Mouse (Mus musculus) left cerebral cortex, postnatal 4 days (tissue): ENCODE data around the gene Rflnb. TPM values are rescaled to one million over a fixed set of nuclear protein-coding genes. Genes with fewer than 3 reads are reported as not detected.

Source experiments
- DNase-seq: peaks from one replicate; pipeline ENCODE4 v3.0.0-alpha.2; 2022
- intact Hi-C: fragments of 180-260 bp; cut with DNase I; formaldehyde crosslinking; loops from one replicate; pipeline ENCODE4 v1.15.1; 2025
- total RNA-seq, 2 experiments: library from RNA; stranded (reverse); gene quantifications; 2 replicates each; pipeline ENCODE4 v1.2.3; 2021

The Rflnb gene
- total RNA-seq, 2 experiments from 2014 or later, result 28.7 to 28.9 TPM

GRCm38 (mm10) chr11:75992481-75992880 is 35.1 kb downstream of the Rflnb start:
- intact Hi-C loops, result no loop called here
- DNase-seq, result no peak

- intact Hi-C loops, result no loop called here
- DNase-seq, result no peak
These were observed 35.7 kb downstream of the Rflnb start for GRCm38 (mm10) chr11:75991911-75992310.

GRCm38 (mm10) chr11:75990965-75991835 is 36.4 kb downstream of the Rflnb start:
- DNase-seq, result no peak
- intact Hi-C loops, result no loop called here

GRCm38 (mm10) chr11:75985948-75986347 is 41.6 kb downstream of the Rflnb start:
- DNase-seq, result no peak
- intact Hi-C loops, result no loop called here

- DNase-seq, result no peak
- intact Hi-C loops, result no loop called here
These were observed 43.0 kb downstream of the Rflnb start for GRCm38 (mm10) chr11:75984581-75984980.

GRCm38 (mm10) chr11:75983194-75983593 is 44.4 kb downstream of the Rflnb start:
- DNase-seq, result no peak
- intact Hi-C loops, result no loop called here

GRCm38 (mm10) chr11:75980413-75980812 is 47.2 kb downstream of the Rflnb start:
- intact Hi-C loops, result no loop called here
- no peak for DNase-seq

GRCm38 (mm10) chr11:75978051-75978450 is 49.5 kb downstream of the Rflnb start:
- intact Hi-C loops, result no loop called here
- no peak for DNase-seq

GRCm38 (mm10) chr11:75976748-75977147 is 50.8 kb downstream of the Rflnb start:
- intact Hi-C loops, result no loop called here

GRCm38 (mm10) chr11:75973988-75974387 is 53.6 kb downstream of the Rflnb start:
- intact Hi-C loops, result no loop called here

More at GRCm38 (mm10) chr11:75976748-75977147, 50.8 kb downstream of the Rflnb start:
- no peak for DNase-seq

GRCm38 (mm10) chr11:75972916-75973567 is 54.5 kb downstream of the Rflnb start:
- intact Hi-C loops, result no loop called here
- no peak for DNase-seq

More at GRCm38 (mm10) chr11:75973988-75974387, 53.6 kb downstream of the Rflnb start:
- no peak for DNase-seq

- no peak for DNase-seq
- intact Hi-C loops, result no loop called here
These were observed 55.4 kb downstream of the Rflnb start for GRCm38 (mm10) chr11:75972188-75972587.

GRCm38 (mm10) chr11:75970629-75971028 is 57.0 kb downstream of the Rflnb start:
- intact Hi-C loops, result no loop called here

More at GRCm38 (mm10) chr11:75970629-75971028, 57.0 kb downstream of the Rflnb start:
- no peak for DNase-seq

Other genes starting within 250 kb of the Rflnb start
- gene Doc2b, start 231.7 kb downstream of the Rflnb start, total RNA-seq, result 10 to 100 TPM; 47.9 to 53.4 TPM
- gene Rph3al, start 89.4 kb downstream of the Rflnb start, total RNA-seq, result 1 to 10 TPM; 2.9 to 4.3 TPM
- gene 1700016K19Rik, start 27.9 kb downstream of the Rflnb start, total RNA-seq, result 1 to 10 TPM; 4.6 to 4.8 TPM
- 10 to 100 TPM; 75.1 to 86.2 TPM for gene Vps53, start 151.9 kb upstream of the Rflnb start, total RNA-seq
- 10 to 100 TPM; 22.9 to 25.9 TPM for gene Fam57a, start 151.9 kb upstream of the Rflnb start, total RNA-seq
- not detected for gene Dbil5, start 189.8 kb upstream of the Rflnb start, total RNA-seq
- 10 to 100 TPM in 1 of 2 experiments, 1 to 10 TPM in 1; 7.7 to 10.3 TPM for gene Gemin4, start 189.9 kb upstream of the Rflnb start, total RNA-seq
- gene Mrm3, start 215.9 kb upstream of the Rflnb start, total RNA-seq, result 10 to 100 TPM; 14.0 to 16.8 TPM
- gene Glod4, start 215.9 kb upstream of the Rflnb start, total RNA-seq, result 10 to 100 TPM; 49.7 to 62.0 TPM